Mouse (Mus musculus) ovary, postnatal 14 days (tissue): ENCODE measurements around the gene Amotl2.

ENCODE experiments used
- DNase-seq: peaks from one replicate; pipeline ENCODE4 v3.0.0; 2022; ENCODE audit warnings: low spot score

Gene Amotl2

DNA sequence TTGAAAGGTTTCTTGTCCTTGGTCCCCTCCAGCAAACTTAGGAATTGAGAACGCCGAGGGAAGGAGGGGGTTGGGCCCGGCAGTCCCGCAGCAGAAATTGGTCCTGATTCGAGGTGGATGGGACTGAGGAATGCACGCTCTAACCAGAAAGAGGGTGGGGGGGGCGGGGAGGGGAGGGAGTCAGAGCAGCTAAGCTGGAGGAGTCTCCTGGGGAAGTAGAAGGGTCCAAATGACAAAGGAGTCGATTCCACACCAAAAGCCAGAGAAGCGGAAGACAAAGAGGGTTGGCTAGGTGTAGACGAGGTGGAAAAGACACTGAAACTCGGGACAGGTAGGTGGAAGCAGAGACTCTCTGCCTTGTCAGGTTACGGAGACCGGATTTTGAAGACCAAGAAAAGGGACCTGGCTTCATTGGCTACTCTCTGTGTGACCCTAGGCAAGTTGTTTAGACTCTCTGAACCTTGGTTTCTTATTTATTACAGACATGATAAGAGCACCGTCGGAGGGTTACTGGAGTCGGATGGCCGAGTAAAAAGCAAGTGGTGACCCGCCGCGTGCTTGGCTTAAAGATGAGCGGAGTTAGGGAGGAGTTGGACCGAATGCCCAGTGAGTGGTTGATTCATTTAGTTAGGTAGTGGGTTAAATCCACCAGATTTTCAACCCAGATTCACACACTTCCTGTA lies at the start of gene Amotl2:
Gene Amotl2, plus strand, starts transcription at position 192 of the 683 bp plus-strand sequence.
- no peak for DNase-seq

DNA sequence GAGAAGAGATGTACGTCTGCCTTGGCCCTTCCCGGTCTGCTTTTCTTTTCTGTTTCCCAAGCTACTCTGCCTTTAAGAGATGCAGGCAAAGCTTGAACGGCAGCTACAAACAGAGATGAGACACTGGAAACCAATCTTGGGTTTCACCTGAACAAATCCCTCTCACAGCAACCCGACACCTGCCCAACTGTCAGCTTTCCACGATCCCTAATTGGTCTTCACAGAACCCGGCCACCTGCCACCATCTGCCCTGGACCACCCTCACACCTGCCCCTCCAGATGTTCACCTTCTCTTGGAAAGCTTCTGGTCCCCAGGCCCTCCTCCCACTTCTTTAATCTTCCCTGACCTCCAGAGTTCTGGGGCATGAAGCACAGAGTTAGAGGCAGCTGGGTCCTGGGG lies 48.4 kb upstream of the Amotl2 start:
- DNase-seq: no peak

DNA sequence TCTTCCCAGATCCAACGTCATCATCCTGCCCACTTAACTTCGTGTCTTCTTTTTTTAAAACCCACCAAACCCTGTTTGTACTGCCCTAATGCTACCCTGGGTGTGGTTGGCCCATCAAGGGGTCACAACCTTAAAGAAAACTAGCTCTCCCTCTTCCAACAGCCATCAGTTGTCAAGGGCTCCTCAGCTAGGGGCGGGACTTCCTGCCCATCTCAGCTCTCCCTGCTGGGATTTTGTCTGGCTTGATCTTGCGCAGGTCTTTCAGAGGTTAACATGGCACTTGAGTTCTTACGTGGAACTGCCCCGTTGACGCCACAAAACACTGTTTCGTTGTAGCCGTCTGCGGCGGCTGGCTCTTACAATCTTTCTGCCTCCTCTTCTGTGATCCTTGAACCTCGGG lies 47.6 kb upstream of the Amotl2 start:
- no peak for DNase-seq

DNA sequence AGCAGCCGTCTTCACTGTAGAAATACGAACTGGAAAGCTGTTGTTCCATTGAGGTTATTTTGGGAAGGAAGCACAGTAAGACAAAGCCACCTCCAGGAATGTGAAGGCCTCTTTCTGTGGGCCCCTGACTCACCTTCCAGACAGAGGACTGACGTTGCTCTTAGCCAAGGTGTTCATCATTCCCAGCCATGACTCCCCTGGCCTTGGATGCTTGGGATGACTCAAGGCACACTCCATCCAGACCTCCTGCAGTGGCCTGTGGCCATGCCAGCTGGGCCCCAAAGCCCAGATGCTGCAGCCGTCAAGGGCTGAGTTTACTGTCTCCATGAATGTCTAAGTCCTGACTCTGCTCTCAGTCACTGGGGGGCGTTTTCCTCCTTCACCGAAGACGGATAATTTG lies 43.1 kb upstream of the Amotl2 start:
- no peak for DNase-seq

DNA sequence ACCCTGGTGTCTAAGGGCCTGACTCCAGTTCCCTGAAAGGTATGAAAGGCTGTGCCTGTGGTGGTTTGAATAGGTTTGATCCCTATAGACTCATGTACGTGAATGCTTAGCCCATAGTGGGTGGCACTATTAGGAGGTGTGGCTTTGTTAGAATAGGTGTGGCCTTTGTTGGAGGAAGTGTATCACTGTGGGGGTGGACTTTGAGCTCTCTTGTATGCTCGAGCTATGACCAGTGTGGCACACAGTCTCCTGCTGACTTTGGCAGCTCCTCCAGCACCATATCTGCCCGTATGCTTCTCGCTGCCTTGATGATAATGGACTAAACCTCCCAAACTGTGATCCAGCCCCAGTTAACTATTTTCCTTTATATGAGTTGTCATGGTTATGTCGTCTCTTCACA lies 40.5 kb upstream of the Amotl2 start:
- DNase-seq: no peak

DNA sequence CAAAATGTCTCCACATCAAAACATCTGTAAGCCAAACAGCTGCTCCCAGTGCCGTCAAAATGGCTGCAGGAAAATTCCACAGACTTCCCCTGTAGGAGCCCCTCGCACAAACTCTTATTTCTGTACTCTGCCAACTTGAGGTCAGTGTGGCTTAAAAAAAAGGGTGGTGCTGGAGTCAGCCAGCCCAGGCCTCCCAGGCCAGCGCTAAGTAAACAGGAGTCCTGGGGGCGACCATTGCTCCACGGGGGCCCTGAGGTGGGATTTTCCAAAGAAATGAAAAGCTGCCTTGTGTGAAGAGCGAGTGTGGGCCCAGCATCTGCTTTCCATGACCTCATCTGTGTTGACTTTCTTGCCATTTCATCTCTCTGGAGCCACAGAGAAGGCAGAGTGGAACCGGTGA lies 35.0 kb upstream of the Amotl2 start:
- no peak for DNase-seq

DNA sequence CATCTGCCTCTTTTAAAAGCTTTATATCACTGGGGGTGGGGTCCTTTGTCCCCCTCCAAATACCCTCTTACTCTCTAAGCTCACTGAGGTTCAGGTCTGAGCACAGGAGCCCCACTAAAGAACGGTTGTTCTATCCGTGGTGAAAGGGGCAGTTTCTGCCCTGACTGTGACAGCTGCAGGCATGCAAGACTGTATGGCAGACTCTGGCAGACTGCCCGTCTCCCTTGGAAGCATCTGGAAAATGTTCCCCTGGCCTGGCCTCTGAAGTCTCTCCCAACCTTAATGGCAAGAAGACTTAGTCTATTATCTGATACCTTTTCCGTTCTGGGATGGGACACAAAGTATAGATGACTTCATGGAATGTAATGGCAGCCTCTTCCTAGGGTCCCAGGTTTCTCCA lies 28.5 kb upstream of the Amotl2 start:
- DNase-seq: no peak

DNA sequence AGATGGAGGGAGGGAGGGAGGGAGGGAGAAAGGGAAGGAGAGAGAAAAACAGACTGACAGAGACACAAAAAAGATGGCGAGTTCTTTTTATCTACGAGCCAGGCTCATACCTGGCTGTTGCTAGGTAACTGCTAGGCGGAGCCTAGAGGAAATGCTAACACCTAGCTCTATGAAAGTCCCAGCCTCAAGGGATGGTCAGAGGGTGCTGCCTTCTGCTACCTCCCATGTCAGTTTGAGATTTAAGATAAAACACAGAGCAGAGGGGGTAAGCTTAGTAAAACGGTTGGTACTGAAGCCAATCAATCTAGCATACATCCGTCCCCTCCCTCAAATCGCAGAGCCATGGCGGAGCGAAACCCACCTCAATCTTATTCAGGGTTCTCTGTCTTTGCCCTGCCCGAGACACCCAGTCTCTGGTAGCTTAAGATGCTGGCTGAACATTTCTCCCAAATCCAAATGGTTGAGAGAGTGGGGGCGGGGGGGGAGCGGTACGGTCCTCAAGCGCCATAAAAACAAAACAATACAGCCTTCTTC lies 27.0 kb upstream of the Amotl2 start:
- no peak for DNase-seq

DNA sequence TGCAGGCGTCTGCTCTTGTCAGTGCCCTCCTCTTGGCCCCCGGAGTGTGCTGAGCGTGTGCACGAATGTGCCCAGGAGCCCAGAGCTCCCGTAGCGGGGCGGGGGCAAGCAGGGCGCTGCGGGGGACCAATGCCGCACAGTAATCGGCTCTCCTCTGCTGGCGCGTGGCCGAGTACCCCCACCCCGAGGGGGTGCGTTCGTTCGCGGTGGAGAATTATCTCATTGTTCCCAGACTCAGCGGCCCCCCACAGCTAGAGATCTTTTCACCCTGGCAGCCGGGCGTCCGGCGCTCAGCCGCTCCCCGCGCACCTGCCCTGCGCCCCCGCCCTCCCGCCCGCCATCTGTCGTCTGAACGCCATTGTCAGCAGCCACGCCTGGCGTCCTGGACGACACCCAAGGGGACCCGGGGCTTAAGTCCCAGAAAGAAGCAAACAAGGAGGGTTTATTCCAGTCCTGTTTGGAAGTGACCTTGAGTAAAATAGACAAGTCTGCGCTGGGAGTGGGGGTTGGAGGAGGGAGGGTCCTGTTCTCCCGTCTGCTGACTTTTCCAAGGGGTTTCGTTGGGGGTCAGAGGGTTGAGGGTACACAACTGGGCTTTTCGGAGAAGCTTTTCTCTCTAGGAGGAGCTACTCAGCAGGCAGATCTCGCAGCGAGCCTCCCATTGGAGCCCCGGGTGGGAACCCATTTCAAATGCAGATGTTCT lies 26.4 kb upstream of the Amotl2 start:
- peak; percentile 21 for DNase-seq

DNA sequence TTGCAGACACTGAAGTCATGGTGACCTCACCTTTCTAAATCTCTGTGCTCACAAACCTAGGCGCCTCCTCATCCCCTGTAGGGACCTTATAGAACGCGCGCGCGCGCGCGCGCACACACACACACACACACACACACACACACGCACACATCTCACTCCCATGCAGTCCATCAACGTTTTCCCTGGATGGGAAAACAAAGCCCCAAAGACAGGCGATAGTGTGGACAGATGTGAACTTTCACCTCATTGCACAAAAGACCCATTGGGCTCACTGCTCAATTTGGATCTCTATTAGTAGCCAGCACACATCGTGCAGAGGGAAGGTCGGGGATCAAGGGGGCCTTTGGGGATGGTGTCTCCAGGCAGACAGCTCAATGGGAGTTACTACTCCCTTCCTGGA lies 25.6 kb upstream of the Amotl2 start:
- no peak for DNase-seq

DNA sequence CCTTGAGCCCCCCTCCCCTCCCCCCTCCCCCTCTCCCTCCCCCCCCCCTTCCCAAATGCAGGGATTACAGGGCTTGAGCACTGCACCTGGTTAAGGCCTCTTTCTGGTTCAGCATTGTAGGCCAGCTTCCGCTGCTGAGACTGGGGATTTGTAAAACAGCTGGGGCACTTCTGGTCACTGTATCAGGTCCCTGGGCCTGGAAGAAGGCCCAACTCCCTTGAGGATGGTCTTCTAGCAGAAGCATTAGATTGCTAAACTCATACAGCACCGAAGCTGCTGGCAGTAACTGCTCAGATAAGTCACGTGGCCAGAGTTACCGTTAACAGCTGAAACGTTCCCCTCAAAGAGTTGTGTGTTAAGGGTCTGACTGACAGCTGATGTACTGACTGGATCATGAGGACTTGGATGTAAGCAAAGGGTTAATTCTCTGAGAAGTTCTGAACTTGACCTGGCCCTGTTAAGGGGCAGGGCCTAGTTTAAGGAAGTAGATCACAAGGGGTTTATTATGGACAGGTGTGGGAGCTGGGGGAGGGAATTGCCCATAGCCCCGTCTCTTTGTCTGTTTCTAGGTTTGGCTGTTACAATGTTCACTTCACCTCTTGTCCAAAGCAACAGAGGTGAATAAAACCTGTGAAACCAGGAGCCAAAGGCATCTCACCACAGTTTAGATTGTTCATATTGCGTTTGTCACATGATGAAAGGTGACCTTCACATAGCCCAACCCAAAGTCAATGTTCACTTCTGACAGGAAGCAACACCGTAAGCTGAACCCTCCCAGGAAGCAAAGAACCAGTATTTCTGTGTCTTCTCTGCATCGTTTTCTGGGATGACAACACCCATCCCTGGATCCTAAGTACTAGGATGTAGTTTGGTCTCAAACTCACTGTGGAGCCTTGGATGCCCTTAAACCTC lies 23.7 kb upstream of the Amotl2 start:
- DNase-seq: no peak

DNA sequence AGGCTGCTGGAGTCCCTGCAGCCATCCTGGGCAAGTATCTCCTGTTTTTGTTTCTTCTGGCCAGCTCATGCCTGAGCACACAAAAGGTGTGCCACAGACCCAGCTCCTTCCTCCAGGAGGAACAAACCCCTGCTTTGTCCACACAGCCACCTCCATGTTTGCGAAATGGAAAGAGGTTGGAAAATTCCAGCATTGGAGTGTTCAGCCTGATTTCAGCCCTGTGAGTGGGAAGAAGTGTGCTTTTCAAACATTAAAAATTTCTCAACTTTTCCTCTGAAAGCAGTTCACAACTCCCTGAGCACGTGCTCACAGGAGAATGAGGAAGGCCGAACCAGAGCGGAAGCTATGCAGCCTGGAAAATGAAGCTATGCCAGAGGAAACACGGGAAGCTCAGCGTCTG lies 15.4 kb upstream of the Amotl2 start:
- DNase-seq: no peak

DNA sequence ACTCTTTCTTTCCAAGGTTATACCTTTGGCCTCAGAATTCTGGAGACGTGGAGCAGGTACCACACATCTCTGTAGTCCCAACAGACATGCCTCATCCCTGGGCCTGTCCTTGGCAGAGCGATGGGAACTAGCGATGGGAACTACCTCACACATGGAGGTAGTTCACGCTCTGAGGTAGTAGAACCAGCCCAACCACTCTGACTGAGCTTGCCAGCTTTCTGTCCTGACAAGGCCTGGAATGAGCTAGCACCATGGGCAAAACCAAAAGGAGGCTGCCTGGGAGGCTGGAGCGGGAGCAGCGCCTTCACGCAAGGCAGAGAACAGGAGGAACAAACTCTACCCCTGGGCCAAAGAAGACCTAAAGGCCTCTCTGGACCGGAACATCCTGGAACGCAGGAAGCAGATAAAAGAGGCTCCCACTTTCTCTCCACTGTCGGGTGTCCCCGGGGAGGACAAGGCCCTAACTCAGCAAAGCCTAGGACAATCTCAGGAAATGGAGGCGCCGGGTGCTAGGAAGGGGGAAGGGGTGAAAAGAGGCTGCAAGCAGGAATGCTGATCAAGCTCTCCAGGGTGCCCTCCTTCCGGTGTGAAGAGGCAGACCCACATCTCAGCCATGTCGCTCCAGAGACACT lies 6.9 kb upstream of the Amotl2 start:
- no peak for DNase-seq

DNA sequence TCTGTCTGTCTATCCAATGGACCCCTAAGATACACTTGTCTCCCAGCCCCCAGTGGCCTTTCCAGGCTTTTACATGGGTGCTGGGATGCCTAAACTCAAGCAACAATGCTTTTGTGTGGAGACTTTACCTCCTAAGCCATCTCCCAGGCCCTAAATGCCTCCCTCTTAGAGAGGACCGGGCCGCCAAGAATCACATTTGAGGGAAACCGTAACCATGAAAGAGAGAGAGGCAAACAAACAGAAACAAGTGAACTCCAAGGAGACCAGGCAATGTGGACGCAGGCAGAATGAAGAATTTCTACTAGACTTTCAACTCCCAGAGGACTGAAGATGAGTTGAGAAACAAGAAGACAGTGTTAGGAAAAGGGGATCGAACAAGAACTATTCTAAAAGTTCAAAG lies 6.0 kb upstream of the Amotl2 start:
- no peak for DNase-seq

DNA sequence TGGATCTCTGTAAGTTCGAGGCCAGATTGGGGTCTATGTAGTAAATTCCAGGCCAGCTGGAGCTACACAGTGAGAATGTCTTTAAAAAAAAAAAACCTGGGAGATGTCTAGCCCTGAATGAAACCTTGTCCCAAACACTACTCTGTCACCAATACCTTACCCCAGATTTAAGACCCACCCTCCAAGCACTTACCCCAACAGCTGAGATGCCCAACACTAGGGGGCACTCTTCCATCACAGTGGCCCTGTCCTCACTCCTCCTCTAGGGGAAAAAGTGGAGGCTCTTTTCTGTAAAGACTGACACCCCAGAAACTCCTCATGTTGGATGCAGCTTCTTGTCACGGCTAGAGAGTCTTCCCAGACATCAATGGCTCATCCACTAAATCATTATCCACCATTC lies 2.7 kb upstream of the Amotl2 start:
- no peak for DNase-seq

DNA sequence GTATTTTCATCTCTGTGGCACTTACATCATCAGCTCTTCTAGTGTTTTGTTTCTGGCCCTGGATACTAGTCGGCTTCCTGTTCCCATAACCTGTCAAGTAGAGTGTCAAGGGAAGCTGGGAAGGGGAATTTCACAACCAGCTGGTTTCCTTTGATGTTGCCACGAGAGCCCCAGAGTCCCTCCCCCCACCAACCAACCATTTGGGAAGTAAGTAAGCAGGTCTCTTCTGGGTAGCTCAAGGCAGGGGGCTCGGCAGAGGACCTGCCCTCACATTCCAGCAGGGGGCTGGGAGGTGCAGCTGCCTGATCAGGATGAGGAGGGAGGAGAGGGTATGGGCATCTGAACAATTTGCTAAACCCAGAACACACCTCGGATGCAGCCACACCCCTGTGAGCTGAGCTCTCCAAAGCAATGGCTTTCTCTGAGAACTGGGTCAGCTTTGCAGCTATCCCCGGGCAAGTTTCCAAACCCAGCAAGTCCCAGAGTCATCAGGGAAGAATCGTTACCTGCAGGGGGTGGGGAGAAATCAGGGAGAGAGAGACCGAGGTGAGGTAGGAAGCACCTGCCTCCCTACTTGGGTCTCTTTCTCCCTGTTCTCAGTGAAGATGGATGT lies 1.5 kb upstream of the Amotl2 start:
- no peak for DNase-seq

DNA sequence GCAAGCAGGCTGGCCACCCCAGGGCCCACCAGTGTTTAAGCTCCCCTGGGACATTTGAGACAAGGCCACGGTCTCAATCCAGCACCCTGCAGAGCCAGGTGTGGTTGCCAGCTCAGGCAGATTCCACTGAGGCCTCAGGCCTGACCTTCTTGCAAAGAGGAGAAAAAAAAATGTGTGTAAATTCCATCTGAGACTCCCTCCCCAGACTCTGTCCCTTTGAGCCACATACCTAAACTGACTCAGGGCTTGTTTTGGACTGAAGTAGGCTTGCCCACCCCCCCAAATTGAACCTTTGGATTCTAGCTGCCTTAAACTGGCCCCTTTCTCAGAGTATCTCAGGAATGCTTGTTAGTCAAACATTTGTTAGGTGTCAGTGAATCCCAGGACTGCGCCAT lies 969 bp upstream of the Amotl2 start:
- DNase-seq: no peak

DNA sequence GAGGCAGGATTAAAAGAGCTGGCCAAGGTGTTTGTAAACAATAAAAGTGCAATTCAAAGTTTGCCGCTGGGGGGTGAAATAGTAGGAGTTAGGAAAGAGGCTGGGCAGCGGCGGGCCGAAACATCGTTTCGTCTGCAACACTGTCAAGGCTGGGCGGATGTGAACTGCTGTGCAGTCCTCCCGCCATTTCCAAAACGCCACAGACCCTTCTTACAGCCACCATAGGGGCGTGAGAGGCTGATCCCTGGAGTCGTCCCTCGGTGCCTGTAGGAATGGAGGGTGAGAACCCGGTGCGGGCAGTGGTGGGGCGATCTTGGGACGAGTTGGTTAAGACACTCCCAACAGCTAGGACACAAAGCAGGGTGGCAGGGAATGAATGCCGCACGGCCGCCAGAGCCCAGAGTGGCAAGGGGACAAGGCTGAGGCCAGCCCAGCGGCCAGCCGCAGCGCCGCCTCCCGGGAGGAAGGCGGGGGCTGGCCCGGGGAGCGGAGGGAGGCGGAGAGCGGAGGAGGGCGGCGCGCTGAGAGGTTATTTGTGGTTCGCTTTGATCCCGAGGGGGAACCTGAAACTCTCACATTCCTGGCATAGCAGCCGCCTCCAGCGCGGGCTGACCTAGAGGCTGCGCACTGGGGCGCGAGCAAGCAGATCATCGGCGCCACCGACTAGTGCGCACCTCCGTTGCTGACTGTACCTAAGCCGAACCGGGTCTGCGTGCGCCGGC lies 853 bp downstream of the Amotl2 start:
- DNase-seq: peak; percentile 79

DNA sequence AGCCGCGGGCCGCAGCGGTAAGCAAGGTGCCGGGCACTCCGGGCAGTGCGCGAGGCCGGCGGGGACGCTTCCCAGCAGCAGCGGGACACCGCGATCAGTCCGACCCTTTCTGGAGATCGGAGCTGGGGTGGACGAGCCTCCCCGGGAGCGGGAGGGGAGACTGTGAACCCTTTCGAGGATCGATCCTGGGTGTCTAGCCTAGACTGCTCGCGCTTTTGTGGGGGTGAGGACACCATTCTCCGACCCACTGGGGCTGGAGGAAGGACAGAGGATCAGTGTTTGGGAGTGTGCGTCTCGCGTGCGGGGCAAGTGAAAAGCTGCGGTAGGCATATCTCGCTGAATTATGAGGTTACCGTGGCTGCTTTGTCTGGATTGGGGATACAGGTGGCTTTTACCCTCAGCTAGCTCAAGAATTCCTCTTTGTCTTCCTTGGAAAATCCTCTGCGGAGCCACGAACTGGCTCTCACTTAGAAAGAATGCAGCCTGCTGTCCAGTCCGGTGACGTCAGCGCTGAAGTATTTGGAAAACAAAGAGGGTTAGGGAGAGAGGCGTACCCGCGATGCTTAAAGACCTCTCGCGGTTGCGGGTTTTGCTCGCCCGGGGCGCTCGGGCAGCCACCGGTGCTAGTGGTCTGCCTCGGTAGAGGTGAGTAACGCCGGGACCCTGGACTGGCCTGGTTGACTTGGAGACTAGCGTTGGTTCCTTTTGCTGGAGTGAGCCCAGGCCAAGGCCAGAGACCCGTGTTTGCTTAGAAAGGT lies 1.6 kb downstream of the Amotl2 start:
- DNase-seq: peak; percentile 62

DNA sequence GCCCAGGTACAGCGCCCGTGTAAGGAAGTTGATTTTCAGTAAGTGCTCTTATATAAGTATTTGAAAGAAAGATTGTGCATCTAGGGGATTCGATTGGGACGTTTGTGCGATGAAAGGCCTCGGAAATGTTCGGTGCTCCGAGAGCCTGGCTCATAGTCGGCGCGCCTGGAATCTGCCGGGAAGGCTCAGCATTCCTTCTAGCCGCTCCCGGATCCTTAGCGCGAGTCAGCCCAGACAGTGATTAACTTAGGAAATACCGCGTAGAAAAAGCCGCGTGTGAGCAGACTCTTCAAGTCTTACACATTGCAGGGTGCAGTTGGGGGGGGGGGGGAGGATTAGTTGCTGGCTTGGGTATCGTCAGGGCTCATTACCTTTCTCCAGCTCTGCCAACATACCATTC lies 2.2 kb downstream of the Amotl2 start:
- DNase-seq: no peak
